Mouse (Mus musculus) telencephalon, adult 2 months (tissue): Measurements from ENCODE around the gene Ctnnd1.

Source experiments
- DNase-seq: peaks from one replicate; pipeline ENCODE4 v3.0.0-alpha.2; 2011; ENCODE audit warnings: low read depth, low spot score

The Ctnnd1 gene

DNA sequence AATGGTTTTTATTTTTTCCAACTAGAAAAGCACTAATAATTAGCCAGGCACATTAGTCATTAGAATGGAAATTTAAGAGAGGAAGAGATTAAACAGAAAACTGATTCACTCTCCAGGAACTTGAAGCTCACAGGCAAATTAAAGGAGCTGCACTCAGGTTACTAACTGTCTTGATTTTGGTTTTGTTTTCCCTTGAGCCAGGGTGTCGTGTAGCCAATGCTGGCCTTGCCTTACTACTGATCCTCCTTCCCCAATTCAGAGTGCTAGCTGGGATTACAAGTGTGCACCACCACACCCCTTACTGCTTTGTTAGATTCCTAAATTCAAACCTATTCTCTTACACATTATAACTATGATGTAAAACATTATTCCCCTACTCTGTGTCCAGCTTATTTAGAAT, 42.7 kb downstream of the Ctnnd1 start:
- no peak for DNase-seq

DNA sequence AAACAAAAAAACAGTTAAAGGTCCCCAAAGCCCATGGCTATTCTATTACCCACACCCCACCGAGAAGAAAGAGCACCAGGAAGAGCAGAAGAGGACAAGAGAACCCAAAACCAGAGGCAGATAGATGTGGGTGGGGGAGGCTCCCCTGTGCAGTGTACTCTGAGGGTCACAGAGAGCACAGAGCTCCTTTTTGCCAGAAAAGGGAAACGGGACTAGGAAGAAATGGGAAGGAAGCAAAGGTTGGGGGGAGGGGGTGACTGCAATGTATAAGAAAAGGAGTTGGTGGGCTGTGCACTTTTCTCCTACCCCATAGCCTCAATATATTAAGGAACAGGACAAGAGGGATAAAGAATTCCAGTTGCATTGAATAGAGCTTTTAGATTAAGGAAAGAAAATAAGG, 49.6 kb downstream of the Ctnnd1 start:
- no peak for DNase-seq

DNA sequence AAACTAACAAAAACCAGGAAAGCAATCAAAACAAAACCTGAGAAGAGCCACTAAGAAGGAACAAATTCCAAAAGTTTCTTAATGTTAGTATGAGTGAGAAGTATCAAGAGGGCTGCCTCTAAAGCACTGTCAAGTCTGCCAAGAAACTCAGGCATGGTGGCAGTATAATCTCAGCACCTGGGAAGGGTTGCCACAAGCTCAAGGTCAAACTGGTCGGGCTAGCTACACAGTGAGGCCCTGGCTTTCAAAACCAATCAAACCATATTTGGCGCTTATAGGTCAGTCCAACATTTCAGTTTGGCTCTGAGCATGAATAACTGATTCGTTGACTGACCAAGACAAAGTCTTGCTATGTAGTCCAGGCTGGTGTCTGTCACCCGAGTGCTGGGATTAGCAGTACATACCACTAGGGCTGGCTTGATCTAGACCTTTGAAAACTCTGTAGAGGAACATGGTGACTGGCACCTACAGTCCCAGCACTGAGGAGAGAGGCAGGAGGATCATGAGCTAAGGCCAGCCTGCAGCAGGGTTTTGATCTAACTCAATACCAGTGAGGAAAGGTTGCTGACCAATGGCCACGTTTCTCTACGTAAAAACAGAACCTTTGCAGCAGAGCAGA, 51.2 kb downstream of the Ctnnd1 start:
- DNase-seq, result no peak

DNA sequence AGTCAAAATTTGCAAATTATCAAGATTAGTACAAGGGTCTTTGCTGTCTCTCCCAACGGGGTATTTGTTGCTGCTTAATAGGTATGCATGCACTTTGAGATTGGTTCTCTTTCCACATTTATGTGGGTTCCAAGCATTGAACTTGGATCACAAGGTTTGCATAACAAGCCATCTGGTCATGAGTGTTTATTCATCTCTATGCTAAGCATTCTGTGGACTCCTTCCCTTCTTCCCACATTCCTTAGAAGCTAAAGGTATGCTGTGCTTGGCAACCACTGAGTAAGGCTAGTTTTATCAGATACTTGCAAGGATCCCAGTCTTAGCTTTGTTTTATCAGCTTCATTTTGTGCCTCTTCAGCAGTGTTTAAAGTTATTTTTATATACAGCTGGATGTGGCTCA, 53.4 kb downstream of the Ctnnd1 start:
- peak; percentile 41 for DNase-seq

DNA sequence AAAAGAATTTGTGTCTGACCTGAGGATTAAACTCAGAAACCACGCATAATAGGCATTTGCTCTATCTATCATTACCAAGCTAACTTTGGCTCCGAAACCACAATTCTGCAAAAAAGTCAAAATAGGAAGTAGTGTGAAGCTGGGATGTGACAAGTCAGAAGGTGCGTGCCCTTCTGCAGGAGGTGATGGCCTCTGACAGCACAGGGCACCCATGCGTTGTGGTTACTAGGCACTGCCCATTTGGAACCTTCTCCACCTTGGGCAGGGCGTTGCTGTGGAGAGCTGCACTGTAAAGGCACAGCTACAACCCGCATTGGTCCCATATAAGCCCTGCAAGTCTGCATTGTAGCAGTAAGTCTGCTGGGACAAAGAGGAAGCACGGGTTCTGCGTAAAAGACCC, 57.8 kb downstream of the Ctnnd1 start:
- DNase-seq, result no peak

DNA sequence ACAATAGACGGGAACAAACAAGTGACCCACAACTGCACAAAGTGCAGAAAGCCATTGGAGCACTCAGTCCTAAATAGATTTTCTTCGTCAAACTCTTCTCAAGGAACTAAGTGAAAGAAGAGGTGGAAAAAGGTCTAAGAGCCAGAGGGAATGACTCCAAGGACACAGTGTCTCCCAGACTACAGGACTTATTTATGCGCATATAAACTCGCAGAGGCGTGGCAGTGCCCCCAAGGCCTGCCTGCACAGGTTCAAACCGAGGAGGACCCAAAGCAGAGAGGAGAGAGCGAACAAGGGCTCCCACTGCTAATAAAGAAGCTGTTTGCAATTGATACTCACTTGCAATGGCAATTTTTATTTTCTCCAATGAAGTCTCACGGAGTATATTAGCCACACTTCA, 64.9 kb downstream of the Ctnnd1 start:
- no peak for DNase-seq

DNA sequence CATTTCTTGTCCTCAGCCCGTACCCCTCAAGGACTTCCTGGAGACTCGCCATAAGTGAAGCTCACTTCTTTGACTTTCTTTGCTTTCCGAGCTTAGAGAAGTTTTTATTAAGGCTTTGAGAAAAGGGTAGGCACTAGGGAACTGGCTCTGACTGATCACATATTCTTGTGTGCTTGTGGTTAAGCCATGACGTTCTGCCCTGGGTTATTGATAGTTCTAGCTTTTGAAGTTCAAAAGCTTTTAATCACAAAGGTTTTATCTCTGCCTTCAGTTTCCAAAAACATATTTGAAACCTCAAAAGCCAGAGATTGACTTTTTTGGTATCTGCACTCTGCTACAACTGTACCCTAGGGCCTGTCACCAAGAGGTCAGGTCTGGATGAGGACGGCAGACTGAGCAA, 68.3 kb downstream of the Ctnnd1 start:
- DNase-seq, result no peak

DNA sequence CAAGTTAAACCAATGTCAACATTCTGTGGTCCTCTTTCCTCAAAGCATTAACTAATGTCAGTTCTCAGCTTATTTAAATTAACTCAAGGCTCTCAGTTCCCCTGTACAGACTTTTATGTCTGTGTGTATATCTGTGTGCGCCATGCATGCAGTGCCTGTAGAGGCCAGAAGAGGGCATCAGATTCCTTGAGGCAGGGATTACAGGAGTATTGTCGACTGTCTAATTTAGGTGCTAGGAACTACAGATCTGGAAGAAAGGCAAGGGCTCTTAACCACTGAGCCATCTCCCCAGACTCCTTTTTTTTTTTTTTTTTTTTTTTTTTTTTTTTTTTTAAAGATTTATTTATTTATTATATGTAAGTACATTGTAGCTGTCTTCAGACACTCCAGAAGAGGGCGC, 69.4 kb downstream of the Ctnnd1 start:
- no peak for DNase-seq

DNA sequence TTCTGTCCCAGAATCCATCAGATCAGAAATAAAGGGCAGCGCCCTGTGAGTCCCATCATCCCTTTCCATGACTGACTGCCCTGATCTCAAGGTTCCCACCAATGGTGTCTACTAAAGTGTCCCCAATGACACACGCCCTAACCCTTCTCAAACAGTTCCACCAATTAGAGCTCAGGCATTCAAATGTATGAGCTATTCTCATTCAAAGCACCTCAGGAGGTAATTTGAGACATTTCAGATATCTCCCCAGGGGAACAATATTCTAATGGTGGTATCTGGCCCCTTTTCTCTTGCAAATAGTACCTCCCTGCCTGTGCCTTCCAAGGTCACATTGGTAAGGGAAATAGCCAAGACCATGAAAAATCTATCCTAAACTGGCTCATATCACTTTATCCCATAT, 71.3 kb downstream of the Ctnnd1 start:
- no peak for DNase-seq

DNA sequence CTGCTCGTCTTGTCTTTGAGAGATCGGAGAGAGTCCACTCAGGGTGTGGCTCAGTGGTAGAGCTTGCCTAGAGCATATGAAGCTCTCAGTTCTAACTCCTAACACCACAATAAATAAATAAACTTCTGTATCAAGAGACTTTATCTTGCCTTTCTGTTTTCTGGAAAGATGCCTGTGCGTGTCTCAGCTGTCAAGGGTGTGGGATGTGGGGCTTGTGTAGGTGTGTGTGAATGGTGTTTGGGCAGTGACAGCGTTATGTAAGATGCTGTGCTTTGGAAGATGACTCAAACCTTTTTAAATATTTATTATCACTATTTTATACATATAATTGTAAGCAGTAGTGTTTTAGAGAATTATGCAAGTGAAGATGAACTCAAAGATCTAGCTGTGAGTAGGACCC, 76.4 kb downstream of the Ctnnd1 start:
- DNase-seq, result peak; percentile 79

DNA sequence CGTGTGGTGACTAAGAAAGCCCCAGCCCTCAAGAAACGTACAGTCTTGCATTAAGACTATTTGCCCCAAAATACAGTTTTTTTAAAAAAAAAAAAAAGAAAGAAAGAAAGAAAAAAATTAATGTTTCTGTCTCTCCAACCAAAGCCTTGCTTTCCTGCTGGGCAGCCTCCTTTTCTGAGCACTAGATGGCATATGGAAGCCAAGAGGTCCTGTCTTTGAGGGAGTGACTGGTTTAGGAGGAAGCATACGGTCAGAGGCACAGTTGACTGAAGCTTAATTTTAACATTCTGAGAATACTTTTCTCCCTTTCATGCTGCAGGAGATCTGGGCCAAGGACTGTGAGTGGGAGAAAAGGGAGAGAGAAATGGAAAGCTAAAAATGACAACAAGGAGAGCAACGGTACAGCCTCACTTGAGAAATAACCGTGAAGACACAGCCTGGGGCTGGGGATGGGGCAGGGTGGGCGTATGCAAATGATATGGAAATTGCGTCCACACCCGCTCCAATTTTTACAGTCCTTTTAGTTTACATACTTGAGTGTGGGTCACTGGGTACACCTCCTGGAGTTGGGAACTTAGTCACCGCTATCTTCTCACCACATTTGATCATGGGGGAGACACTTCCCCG, 93.6 kb downstream of the Ctnnd1 start:
- DNase-seq, result peak; percentile 92

DNA sequence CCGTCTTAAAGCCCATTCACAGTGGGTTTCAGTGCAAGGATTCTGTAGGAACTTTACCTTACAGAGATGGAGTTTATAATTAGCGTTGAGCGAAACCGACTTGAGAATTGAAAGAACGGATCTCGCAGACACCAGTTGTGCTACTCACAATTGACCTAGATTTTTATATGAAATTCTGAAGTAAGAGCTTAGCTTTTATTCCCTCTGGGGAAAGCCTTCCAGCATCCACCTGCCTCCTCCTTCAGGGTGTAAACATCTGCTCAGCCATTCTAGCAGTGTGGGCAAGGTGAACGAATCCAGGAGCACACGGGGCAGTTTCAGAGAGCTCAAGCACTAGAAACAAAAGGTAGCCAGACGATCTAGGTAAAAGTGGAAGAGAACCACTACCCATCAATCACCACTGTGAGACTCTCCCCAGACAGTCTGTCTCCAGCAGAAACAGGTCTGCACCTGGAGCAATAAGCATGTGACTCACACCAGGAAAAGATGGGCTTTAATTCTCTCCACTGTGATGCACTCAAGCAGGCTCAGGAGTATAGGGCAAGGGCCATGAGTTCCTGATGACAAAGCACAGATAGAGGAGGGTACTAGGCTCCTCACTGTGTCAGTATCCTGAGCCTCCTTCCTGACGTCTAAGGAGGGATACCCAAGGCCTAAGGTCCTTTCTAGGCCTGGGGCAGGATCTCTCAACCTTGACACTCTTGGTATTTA, 99.0 kb downstream of the Ctnnd1 start:
- DNase-seq, result peak; percentile 43
